Mouse (Mus musculus): ENCODE data around the gene Cdh13. TPM values are rescaled to one million over a fixed set of nuclear protein-coding genes. Genes with fewer than 3 reads are reported as not detected.
A peak's percentile ranks its signal among the peaks of the same experiment; 100 is the strongest.

The Cdh13 gene
- polyA plus RNA-seq, 1 experiment, result 56.6 TPM

GRCm38 (mm10) chr8:118937412-118937811, 653.9 kb downstream of the Cdh13 start:
- Histone ChIP-seq H3K36me3 (ENCODE audit: control insufficient read depth, insufficient read depth) (no peaks in the 10 kb centered on the region), H3K27me3 (ENCODE audit: control insufficient read depth, insufficient read depth, insufficient read length) (no peaks in the 10 kb centered on the region), H3K4me2 (ENCODE audit: low read depth) (no peak overlapping the region), H3ac (ENCODE audit: control insufficient read depth, insufficient read length) (no peak overlapping the region), H3K4me3 (no peak overlapping the region), H3K79me2 (ENCODE audit: control insufficient read depth, insufficient read depth) (no peaks in the 10 kb centered on the region)
- TF ChIP-seq MYOG (IDR thresholded peaks at IDR 0.05; ENCODE audit: control insufficient read depth in 1 of 3, insufficient read depth in 1 of 3, insufficient read length in 2 of 3, low read depth in 2 of 3) (no peak), POLR2A (IDR thresholded peaks at IDR 0.05; ENCODE audit: insufficient read length, low read depth) (no peak), TCF12 (IDR thresholded peaks at IDR 0.05; ENCODE audit: insufficient read depth, poor library complexity, severe bottlenecking) (no peak), SRF (IDR thresholded peaks at IDR 0.05; ENCODE audit: control insufficient read depth, insufficient read length, low read depth) (no peak), TCF3 (IDR thresholded peaks at IDR 0.05; ENCODE audit: insufficient read length, low read depth) (no peak)

- Histone ChIP-seq H3K4me3 (no peak overlapping the region), H3ac (ENCODE audit: control insufficient read depth, insufficient read length) (no peak overlapping the region), H3K36me3 (ENCODE audit: control insufficient read depth, insufficient read depth) (no peaks in the 10 kb centered on the region), H3K27me3 (ENCODE audit: control insufficient read depth, insufficient read depth, insufficient read length) (no peaks in the 10 kb centered on the region), H3K79me2 (ENCODE audit: control insufficient read depth, insufficient read depth) (no peaks in the 10 kb centered on the region), H3K4me2 (ENCODE audit: low read depth) (no peak overlapping the region)
- TF ChIP-seq TCF12 (IDR thresholded peaks at IDR 0.05; ENCODE audit: insufficient read depth, poor library complexity, severe bottlenecking), result no peak
- TF ChIP-seq REST (IDR thresholded peaks at IDR 0.05; ENCODE audit: insufficient read depth, insufficient read length), result no peak
- TF ChIP-seq POLR2A (IDR thresholded peaks at IDR 0.05; ENCODE audit: insufficient read length, low read depth), result no peak
- no peak for TF ChIP-seq TCF3 (IDR thresholded peaks at IDR 0.05; ENCODE audit: insufficient read length, low read depth)
- no peak for TF ChIP-seq MYOG (IDR thresholded peaks at IDR 0.05; ENCODE audit: control insufficient read depth in 1 of 3, insufficient read depth in 1 of 3, insufficient read length in 2 of 3, low read depth in 2 of 3)
- no peak for TF ChIP-seq MYOD1 (IDR thresholded peaks at IDR 0.05; ENCODE audit: control insufficient read depth in 1 of 3, insufficient read length in 2 of 3, low read depth in 2 of 3)
- no peak for TF ChIP-seq CEBPB (IDR thresholded peaks at IDR 0.05; ENCODE audit: insufficient read depth, poor library complexity, severe bottlenecking)
- TF ChIP-seq MAX (IDR thresholded peaks at IDR 0.05; ENCODE audit: low read depth), result no peak
- TF ChIP-seq SRF (IDR thresholded peaks at IDR 0.05; ENCODE audit: control insufficient read depth, insufficient read length, low read depth), result no peak
- TF ChIP-seq POLR2AphosphoS2 (IDR thresholded peaks at IDR 0.05; ENCODE audit: insufficient read length, low read depth), result no peak
- no peak for TF ChIP-seq USF1 (IDR thresholded peaks at IDR 0.05; ENCODE audit: low read depth)
- no peak for TF ChIP-seq E2F4 (IDR thresholded peaks at IDR 0.05; ENCODE audit: insufficient read depth)
These were observed 654.5 kb downstream of the Cdh13 start for GRCm38 (mm10) chr8:118938025-118938424.

GRCm38 (mm10) chr8:118951766-118952741, 668.5 kb downstream of the Cdh13 start:
- H3K4me2 ChIP-seq (ENCODE audit: low read depth), result no peak overlapping the region
- H3K36me3 ChIP-seq (ENCODE audit: control insufficient read depth, insufficient read depth), result no peaks in the 10 kb centered on the region
- H3K79me2 ChIP-seq (ENCODE audit: control insufficient read depth, insufficient read depth), result no peaks in the 10 kb centered on the region
- TF ChIP-seq REST (IDR thresholded peaks at IDR 0.05; ENCODE audit: insufficient read depth, insufficient read length) (peak; percentile 55), E2F4 (IDR thresholded peaks at IDR 0.05; ENCODE audit: insufficient read depth) (no peak)
- H3K27me3 ChIP-seq (ENCODE audit: control insufficient read depth, insufficient read depth, insufficient read length), result no peaks in the 10 kb centered on the region
- H3ac ChIP-seq (ENCODE audit: control insufficient read depth, insufficient read length), result no peak overlapping the region
- no peak overlapping the region for H3K4me3 ChIP-seq

- Histone ChIP-seq H3ac (ENCODE audit: control insufficient read depth, insufficient read length) (no peak overlapping the region), H3K4me2 (ENCODE audit: low read depth) (no peak overlapping the region), H3K27me3 (ENCODE audit: control insufficient read depth, insufficient read depth, insufficient read length) (no peaks in the 10 kb centered on the region), H3K79me2 (ENCODE audit: control insufficient read depth, insufficient read depth) (no peaks in the 10 kb centered on the region), H3K36me3 (ENCODE audit: control insufficient read depth, insufficient read depth) (no peaks in the 10 kb centered on the region), H3K4me3 (no peak overlapping the region)
- TF ChIP-seq MYOD1 (IDR thresholded peaks at IDR 0.05; ENCODE audit: control insufficient read depth in 1 of 3, insufficient read length in 2 of 3, low read depth in 2 of 3), result no peak
- no peak for TF ChIP-seq MYOG (IDR thresholded peaks at IDR 0.05; ENCODE audit: control insufficient read depth in 1 of 3, insufficient read depth in 1 of 3, insufficient read length in 2 of 3, low read depth in 2 of 3)
- TF ChIP-seq TCF12 (IDR thresholded peaks at IDR 0.05; ENCODE audit: insufficient read depth, poor library complexity, severe bottlenecking), result no peak
- TF ChIP-seq SRF (IDR thresholded peaks at IDR 0.05; ENCODE audit: control insufficient read depth, insufficient read length, low read depth), result no peak
- TF ChIP-seq MAX (IDR thresholded peaks at IDR 0.05; ENCODE audit: low read depth), result no peak
- TF ChIP-seq USF1 (IDR thresholded peaks at IDR 0.05; ENCODE audit: low read depth), result no peak
- TF ChIP-seq REST (IDR thresholded peaks at IDR 0.05; ENCODE audit: insufficient read depth, insufficient read length), result no peak
- no peak for TF ChIP-seq TCF3 (IDR thresholded peaks at IDR 0.05; ENCODE audit: insufficient read length, low read depth)
- TF ChIP-seq CEBPB (IDR thresholded peaks at IDR 0.05; ENCODE audit: insufficient read depth, poor library complexity, severe bottlenecking), result no peak
- no peak for TF ChIP-seq POLR2AphosphoS2 (IDR thresholded peaks at IDR 0.05; ENCODE audit: insufficient read length, low read depth)
- TF ChIP-seq POLR2A (IDR thresholded peaks at IDR 0.05; ENCODE audit: insufficient read length, low read depth), result no peak
- no peak for TF ChIP-seq E2F4 (IDR thresholded peaks at IDR 0.05; ENCODE audit: insufficient read depth)
These were observed 672.6 kb downstream of the Cdh13 start for GRCm38 (mm10) chr8:118956109-118956508.

Data from myocyte (in vitro differentiated cells).